Mouse (Mus musculus) midbrain, embryonic 10.5 days (tissue): ENCODE measurements around the gene Anks4b. TPM values are rescaled to one million over a fixed set of nuclear protein-coding genes. Genes with fewer than 3 reads are reported as not detected.
A peak's percentile ranks its signal among the peaks of the same experiment; 100 is the strongest.

Source experiments
- DNase-seq: peaks from one replicate; pipeline ENCODE4 v3.0.0-alpha.2; 2017; ENCODE audit warnings: low spot score
- H3K27ac ChIP-seq: fragments of 300-500 bp; sonication (generic); replicated peaks from 2 replicates; pipeline ENCODE4 v1.5.1; 2016; ENCODE audit warnings: mild to moderate bottlenecking
- H3K27me3 ChIP-seq: fragments of 300-500 bp; sonication (generic); 2 replicates; pipeline ENCODE4 v1.6.1; 2016; ENCODE audit warnings: low read depth, mild to moderate bottlenecking; ENCODE audit not compliant: poor library complexity, severe bottlenecking
- H3K36me3 ChIP-seq: fragments of 300-500 bp; sonication (generic); 2 replicates; pipeline ENCODE4 v1.6.1; 2016; ENCODE audit warnings: mild to moderate bottlenecking, moderate library complexity
- H3K4me1 ChIP-seq: fragments of 300-500 bp; sonication (generic); 2 replicates; pipeline ENCODE4 v1.6.1; 2016
- H3K4me3 ChIP-seq: fragments of 300-500 bp; sonication (generic); 2 replicates; pipeline ENCODE4 v1.5.1; 2016; ENCODE audit warnings: mild to moderate bottlenecking, moderate library complexity
- H3K9me3 ChIP-seq: fragments of 300-500 bp; sonication (generic); replicated peaks from 2 replicates; pipeline ENCODE4 v1.6.1; 2016; ENCODE audit warnings: mild to moderate bottlenecking
- WGBS: fragments of 180-500 bp; shearing (Covaris S2); methylation state at CpG from one replicate; pipeline ENCODE4 v1.1.7; 2016; 5-methylcytosine and 5-hydroxymethylcytosine counted together
- polyA plus RNA-seq: library from polyadenylated mRNA; unstranded; fragments of >200 nt; fragmentation: Nextera tagmentation; extraction: Ambion mirVana; gene quantifications from 2 replicates; pipeline ENCODE4 v1.2.1, GENCODE M21; 2016

The Anks4b gene
- polyA plus RNA-seq, 1 experiment from 2014 or later, result not detected

- H3K27ac ChIP-seq, result no peak overlapping the region
- no peaks in the 10 kb centered on the region for H3K27me3 ChIP-seq
- 84% methylated on average over 6 of the region's 6 CpGs for WGBS
- H3K4me3 ChIP-seq, result no peak overlapping the region
- no peak for DNase-seq
- no peaks in the 10 kb centered on the region for H3K9me3 ChIP-seq
- 0 out of 2 replicates have a peak, but pooled peaks cover 5% of the 10 kb centered on the region for H3K4me1 ChIP-seq
- H3K36me3 ChIP-seq, result no peaks in the 10 kb centered on the region
Measured at GRCm38 (mm10) chr7:120192816-120193215, 19.2 kb downstream of the Anks4b start.

- peak; percentile 17 for DNase-seq
- WGBS, result 73% methylated on average over 4 of the region's 4 CpGs
- Histone ChIP-seq H3K4me3 (no peak overlapping the region), H3K27me3 (peaks cover 11% of the 10 kb centered on the region), H3K9me3 (no peaks in the 10 kb centered on the region), H3K4me1 (0 out of 2 replicates have a peak, but pooled peaks cover 5% of the 10 kb centered on the region), H3K27ac (no peak overlapping the region), H3K36me3 (no peaks in the 10 kb centered on the region)
Measured at GRCm38 (mm10) chr7:120195207-120195606, 21.5 kb downstream of the Anks4b start.

GRCm38 (mm10) chr7:120201231-120201744, 27.6 kb downstream of the Anks4b start:
- H3K27ac ChIP-seq, result no peak overlapping the region; the same call in 1 of the 2 replicates
- H3K27me3 ChIP-seq, result peaks cover 42% of the 10 kb centered on the region
- H3K36me3 ChIP-seq, result no peaks in the 10 kb centered on the region
- no peaks in the 10 kb centered on the region for H3K9me3 ChIP-seq
- DNase-seq, result peak; percentile 16
- peaks cover 13% of the 10 kb centered on the region for H3K4me1 ChIP-seq
- peak overlapping the region; percentile 43 for H3K4me3 ChIP-seq
- 2% methylated on average over 14 of the region's 14 CpGs for WGBS

GRCm38 (mm10) chr7:120201771-120202170, 28.1 kb downstream of the Anks4b start, which contains the start of gene Crym:
Gene Crym, minus strand, starts transcription at chr7:120202111.
- Histone ChIP-seq H3K9me3 (no peaks in the 10 kb centered on the region), H3K27ac (no peak within 1 kb of the TSS; the same call in 1 of the 2 replicates), H3K4me1 (peaks cover 13% of the 10 kb centered on the region), H3K4me3 (peak within 1 kb of the TSS; percentile 43), H3K36me3 (no peaks in the 10 kb centered on the region), H3K27me3 (peaks cover 42% of the 10 kb centered on the region)
- WGBS, result 4% methylated on average over 26 of the region's 26 CpGs
- DNase-seq, result peak; percentile 25

- peaks cover 42% of the 10 kb centered on the region for H3K27me3 ChIP-seq
Measured at GRCm38 (mm10) chr7:120203789-120204188, 30.1 kb downstream of the Anks4b start, which contains the start of gene Abca14. Gene Abca14, plus strand, starts transcription at chr7:120203961.

GRCm38 (mm10) chr7:120205989-120206388, 32.3 kb downstream of the Anks4b start:
- H3K9me3 ChIP-seq, result no peaks in the 10 kb centered on the region
- H3K4me1 ChIP-seq, result peaks cover 10% of the 10 kb centered on the region
- no peak overlapping the region for H3K4me3 ChIP-seq
- DNase-seq, result no peak
- H3K36me3 ChIP-seq, result no peaks in the 10 kb centered on the region
- WGBS, result 79% methylated on average over 9 of the region's 9 CpGs
- H3K27ac ChIP-seq, result no peak overlapping the region
- H3K27me3 ChIP-seq, result peaks cover 24% of the 10 kb centered on the region

More at GRCm38 (mm10) chr7:120203789-120204188, 30.1 kb downstream of the Anks4b start, which contains the start of gene Abca14:
- no peaks in the 10 kb centered on the region for H3K9me3 ChIP-seq
- WGBS, result 4% methylated on average over 26 of the region's 26 CpGs
- H3K36me3 ChIP-seq, result no peaks in the 10 kb centered on the region
- no peak within 1 kb of the TSS for H3K27ac ChIP-seq
- H3K4me3 ChIP-seq, result no peak within 1 kb of the TSS
- peaks cover 13% of the 10 kb centered on the region for H3K4me1 ChIP-seq
- DNase-seq, result peak; percentile 84

- no peaks in the 10 kb centered on the region for H3K36me3 ChIP-seq
- H3K27ac ChIP-seq, result no peak overlapping the region
- DNase-seq, result no peak
- no peak overlapping the region for H3K4me3 ChIP-seq
- H3K4me1 ChIP-seq, result no peaks in the 10 kb centered on the region
- H3K9me3 ChIP-seq, result no peaks in the 10 kb centered on the region
- no peaks in the 10 kb centered on the region for H3K27me3 ChIP-seq
Measured at GRCm38 (mm10) chr7:120228541-120228940, 54.9 kb downstream of the Anks4b start.

Other genes starting within 250 kb of the Anks4b start
- not detected in 2 replicates for gene Dnah3, start 78.6 kb upstream of the Anks4b start, polyA plus RNA-seq
- 23.9 and 25.9 TPM in 2 replicates for gene Tmem159, start 71.5 kb upstream of the Anks4b start, polyA plus RNA-seq
- gene Zp2, start 28.6 kb upstream of the Anks4b start, polyA plus RNA-seq, result not detected in 2 replicates
- gene Crym, start 28.3 kb downstream of the Anks4b start, polyA plus RNA-seq, result 35.5 and 40.2 TPM in 2 replicates
- not detected in 2 replicates for gene Abca14, start 30.1 kb downstream of the Anks4b start, polyA plus RNA-seq
- not detected in 2 replicates for gene Abca15, start 154.8 kb downstream of the Anks4b start, polyA plus RNA-seq
- not detected in 2 replicates for gene Abca16, start 235.8 kb downstream of the Anks4b start, polyA plus RNA-seq